Mouse (Mus musculus) cortical plate, adult 2 months (tissue): Measurements from ENCODE around the gene Gtf2h1. TPM values are rescaled to one million over a fixed set of nuclear protein-coding genes. Genes with fewer than 3 reads are reported as not detected.

ENCODE experiments used
- H3K27ac ChIP-seq: fragments of 200-500 bp; 2 replicates; pipeline ENCODE4 v1.5.1; 2012; ENCODE audit warnings: low read length, control low read depth, inconsistent platforms; ENCODE audit not compliant: insufficient read depth
- H3K4me1 ChIP-seq: fragments of 200-500 bp; 2 replicates; pipeline ENCODE4 v1.6.1; 2011; ENCODE audit warnings: low read length; ENCODE audit not compliant: control insufficient read depth, insufficient read depth
- H3K4me3 ChIP-seq: fragments of 200-500 bp; 2 replicates; pipeline ENCODE4 v1.5.1; 2011; ENCODE audit warnings: mild to moderate bottlenecking, low read length, control low read depth; ENCODE audit not compliant: insufficient read depth
- CTCF ChIP-seq: fragments of 200-500 bp; IDR thresholded peaks from 2 replicates; pipeline ENCODE4 v1.5.1; 2011; ENCODE audit warnings: mild to moderate bottlenecking, control low read depth, low read length; ENCODE audit not compliant: insufficient read depth; ENCODE audit errors: extremely low read depth
- POLR2A ChIP-seq: fragments of 200-500 bp; IDR thresholded peaks from 2 replicates; pipeline ENCODE4 v1.6.1; 2011; ENCODE audit warnings: mild to moderate bottlenecking, low read length, control low read depth; ENCODE audit not compliant: insufficient read depth; ENCODE audit errors: extremely low read depth
- polyA plus RNA-seq: library from polyadenylated mRNA; depleted of rRNA; stranded (reverse); fragments of >200 nt; gene quantifications from 2 replicates; pipeline ENCODE4 v1.2.3, GENCODE M21; 2012; rRNA removed

Gene Gtf2h1
- polyA plus RNA-seq, 1 experiment, result 30.1 TPM

DNA sequence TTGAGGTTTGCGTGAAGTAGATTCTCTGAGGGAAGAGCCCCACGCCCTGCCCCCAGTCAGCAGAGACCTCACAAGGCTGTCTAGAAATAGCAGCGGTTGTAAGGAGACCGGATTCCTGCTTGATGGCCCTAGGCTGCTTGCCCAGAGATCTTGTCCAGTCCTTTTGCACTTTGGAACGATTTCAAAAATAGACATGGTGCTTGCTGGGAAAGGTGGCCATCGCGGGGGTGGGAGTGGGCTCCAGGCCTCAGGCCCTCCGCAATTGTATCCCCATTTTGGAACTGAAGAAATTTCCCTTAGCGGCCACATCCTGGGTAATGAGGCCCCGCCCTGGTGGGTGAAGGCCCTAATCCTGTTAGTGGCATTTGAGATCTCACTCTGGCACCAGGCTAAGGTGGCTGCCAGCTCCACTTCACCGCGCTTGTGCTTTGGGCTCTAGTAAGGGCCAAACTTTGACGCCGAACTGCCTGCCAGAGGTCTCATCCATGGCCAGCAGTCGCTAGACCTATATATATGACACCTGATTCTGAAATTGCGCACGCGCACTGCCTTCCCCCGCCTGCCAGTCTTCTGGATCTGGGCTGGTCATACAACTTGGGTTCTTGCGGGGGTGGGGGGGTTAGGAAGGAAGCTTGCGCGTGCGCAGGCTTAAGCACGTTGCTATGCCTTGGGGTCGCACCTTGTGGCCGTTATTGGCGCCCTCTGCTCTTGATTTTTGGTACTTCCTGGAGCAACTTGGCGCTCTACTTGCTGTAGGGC is 50.8 kb downstream of the Gtf2h1 start:
- Histone ChIP-seq H3K4me1 (peaks cover 2% of the 10 kb centered on the region; the same call in 1 of the 2 replicates), H3K4me3 (peak overlapping the region; percentile 98), H3K27ac (peak overlapping the region; percentile 93)
- TF ChIP-seq CTCF, result no peak
- TF ChIP-seq POLR2A, result peak; percentile 41; the same call in 1 of the 2 replicates

DNA sequence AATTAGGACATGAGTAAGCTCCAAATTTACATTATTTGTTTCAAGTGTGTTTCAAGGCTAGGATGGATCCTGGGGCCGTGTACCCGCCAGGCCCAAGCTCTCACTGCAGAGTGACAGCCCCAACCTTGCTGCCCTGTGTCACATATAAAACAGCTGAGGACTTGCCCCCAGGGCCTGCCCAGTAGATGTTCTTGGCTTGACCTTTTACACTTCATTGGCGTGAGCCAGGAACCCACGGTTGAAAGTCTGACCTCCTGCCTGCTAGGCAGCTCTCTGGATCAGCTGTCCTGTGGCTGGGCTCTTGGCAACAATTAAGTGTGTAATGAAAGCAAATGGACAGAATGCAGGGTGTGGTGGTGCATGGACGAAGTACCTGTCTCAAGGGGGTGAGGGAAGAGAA is 53.4 kb downstream of the Gtf2h1 start:
- H3K27ac ChIP-seq, result no peak overlapping the region
- H3K4me3 ChIP-seq, result no peak overlapping the region
- peaks cover 2% of the 10 kb centered on the region; the same call in 1 of the 2 replicates for H3K4me1 ChIP-seq
- TF ChIP-seq POLR2A (no peak), CTCF (no peak)

DNA sequence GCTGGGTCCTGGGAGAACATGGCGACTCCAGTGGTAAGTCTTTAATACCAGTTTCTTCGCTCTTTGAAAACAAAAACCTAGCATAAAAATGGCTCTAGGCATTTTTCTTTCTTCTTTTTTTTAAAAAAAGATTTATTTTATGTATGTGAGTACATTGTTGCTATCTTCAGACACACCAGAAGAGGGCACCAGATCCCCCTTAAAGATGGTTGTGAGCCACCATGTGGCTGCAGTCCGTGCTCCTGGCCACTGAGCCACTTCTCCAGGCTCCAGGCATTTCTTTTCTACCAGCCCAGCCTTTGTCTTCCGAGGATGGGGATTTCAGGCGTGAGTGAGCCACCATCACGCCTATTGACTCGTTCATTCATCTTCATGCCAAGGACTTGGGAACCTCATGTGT is 55.1 kb downstream of the Gtf2h1 start:
- Histone ChIP-seq H3K27ac (no peak overlapping the region), H3K4me3 (no peak overlapping the region), H3K4me1 (no peaks in the 10 kb centered on the region)
- TF ChIP-seq CTCF, result no peak
- TF ChIP-seq POLR2A, result no peak

DNA sequence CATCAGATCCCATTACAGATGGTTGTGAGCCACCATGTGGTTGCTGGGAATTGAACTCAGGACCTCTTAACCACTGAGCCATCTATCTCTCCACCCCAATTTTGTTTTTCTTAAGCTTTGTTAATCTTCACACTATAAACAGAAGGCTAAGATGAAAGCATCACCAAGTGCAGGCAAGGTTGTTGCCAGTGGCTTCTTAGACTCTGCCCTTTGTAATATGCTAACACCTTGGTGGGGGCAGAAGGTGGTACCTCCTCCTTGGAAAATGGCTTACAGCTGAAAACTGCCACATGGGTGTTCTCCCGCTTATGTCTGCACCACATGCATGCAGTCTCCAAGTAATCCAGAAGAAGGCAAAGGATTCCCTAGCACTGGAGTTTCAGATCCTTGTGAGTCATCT is 56.8 kb downstream of the Gtf2h1 start:
- Histone ChIP-seq H3K4me1 (no peaks in the 10 kb centered on the region), H3K4me3 (no peak overlapping the region), H3K27ac (no peak overlapping the region)
- TF ChIP-seq CTCF, result no peak
- no peak for TF ChIP-seq POLR2A

DNA sequence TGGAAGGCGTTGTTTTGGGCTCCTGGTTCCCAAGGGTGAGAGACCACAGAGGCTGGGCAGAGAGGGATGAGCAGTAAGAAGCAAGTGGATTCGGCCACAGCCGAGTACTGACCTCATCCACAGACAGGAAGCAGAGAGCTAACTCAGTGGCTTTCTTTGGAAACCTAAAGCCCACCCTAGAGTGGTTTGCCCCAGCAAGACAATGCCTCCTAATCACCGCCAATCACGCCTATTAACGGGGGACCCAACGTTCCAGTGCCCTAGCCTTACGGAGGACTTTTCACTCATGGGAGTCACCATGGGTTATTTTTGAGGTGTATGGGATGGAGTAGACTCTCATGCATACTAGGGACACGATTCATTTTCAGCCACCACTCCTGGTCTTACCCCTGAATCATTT is 57.5 kb downstream of the Gtf2h1 start:
- H3K4me3 ChIP-seq, result no peak overlapping the region
- TF ChIP-seq POLR2A, result no peak
- TF ChIP-seq CTCF, result no peak
- no peak overlapping the region for H3K27ac ChIP-seq
- H3K4me1 ChIP-seq, result no peaks in the 10 kb centered on the region

DNA sequence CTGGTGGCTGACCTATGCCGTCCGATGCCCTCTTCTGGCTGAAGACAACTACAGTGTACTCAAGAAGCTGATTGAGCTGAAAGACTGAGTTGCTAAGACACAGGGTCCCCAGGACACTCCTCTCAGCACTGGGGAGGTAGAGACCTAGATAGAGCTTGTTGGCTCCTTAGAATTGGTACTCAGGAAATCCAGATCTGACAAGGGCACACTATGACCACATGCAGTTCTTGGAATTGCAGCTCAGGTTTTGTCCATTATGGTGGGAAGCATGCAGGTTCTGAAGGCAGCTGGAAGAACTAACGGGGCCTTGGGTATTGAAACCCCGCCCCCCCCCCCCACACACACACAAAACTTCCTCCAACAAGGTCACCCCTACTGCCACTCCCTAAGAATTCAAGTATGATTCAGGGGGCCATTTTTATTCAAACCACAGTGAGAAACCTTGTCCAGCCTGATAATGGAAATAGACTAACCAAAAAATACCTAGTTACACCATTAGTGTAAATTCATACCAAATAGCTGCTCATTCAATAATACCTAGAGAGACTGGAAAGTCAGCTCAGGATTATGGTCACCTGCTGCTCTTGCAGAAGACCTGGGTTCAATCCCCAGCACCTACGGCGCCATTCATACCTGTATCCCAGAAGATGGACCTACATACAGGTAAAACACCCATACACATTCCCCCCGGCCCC is 60.1 kb downstream of the Gtf2h1 start:
- no peak for TF ChIP-seq CTCF
- no peak overlapping the region for H3K4me3 ChIP-seq
- no peaks in the 10 kb centered on the region for H3K4me1 ChIP-seq
- no peak overlapping the region for H3K27ac ChIP-seq

DNA sequence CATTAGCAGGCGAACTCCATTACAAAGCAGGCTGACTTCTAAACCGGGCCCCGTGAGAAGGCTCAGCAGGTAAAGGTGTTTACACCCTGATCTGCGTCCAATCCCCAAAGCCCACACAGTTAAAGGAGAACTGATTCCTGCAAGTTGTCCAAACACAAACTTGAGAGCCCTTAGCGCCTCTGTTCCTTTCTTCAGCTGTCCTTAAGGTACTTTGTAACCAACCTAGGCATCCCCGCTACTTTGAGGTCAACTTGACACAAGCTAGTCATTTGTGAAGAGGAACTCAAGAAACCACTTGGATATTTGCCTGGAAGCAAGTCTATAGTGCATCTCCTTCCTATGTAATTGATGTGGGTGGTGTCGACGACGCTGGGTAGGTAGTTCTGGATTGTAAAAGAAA is 61.5 kb downstream of the Gtf2h1 start:
- H3K4me3 ChIP-seq, result no peak overlapping the region
- TF ChIP-seq CTCF (no peak), POLR2A (no peak)
- H3K27ac ChIP-seq, result no peak overlapping the region
- no peaks in the 10 kb centered on the region for H3K4me1 ChIP-seq

DNA sequence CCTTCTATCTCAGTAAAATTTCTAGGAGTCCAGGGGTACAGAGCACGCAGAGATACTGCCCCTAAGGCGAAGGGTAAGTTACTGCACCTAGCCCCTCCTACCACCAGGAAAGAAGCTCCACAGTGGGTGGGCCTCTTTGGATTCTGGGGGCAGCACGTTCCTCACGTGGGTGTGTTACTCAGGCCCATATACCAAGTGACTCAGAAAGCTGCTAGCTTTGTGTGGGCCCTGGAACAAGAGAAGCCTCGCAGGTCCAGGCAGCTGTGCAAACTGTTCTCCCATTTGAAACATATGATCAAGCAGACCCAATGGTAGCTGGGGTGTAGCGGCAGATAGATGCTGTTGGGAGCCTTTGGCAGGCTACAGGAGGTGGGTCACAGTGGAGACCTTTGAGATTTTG is 63.1 kb downstream of the Gtf2h1 start:
- no peaks in the 10 kb centered on the region for H3K4me1 ChIP-seq
- TF ChIP-seq POLR2A, result no peak
- TF ChIP-seq CTCF, result no peak
- no peak overlapping the region for H3K27ac ChIP-seq
- no peak overlapping the region for H3K4me3 ChIP-seq

DNA sequence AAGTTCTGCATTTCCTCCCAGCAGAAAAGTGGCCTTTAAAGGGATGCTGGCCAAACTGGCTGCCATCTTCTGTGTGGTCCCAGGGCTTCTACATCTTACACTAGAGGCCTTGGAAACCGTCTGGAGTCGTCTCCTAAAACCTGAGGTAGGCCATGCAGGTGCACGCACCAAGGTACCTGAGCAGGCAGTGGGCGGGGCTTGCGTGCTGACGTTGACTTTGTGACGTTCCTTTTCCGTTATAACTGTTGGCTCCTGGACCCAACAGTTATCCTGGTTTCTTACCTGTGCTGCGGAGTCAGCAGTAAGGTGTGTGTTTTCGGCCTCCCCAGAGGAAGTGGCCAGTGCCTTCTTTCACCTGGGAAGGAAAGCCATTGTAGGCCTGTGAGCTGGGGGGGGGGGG is 65.1 kb downstream of the Gtf2h1 start, which contains the start of gene Ldhc:
TSS of gene Ldhc (plus strand) at position 208 of the 400 bp plus-strand sequence.
- no peak within 1 kb of the TSS for H3K4me3 ChIP-seq
- TF ChIP-seq POLR2A, result no peak
- no peak for TF ChIP-seq CTCF
- no peak within 1 kb of the TSS for H3K27ac ChIP-seq
- no peaks in the 10 kb centered on the region for H3K4me1 ChIP-seq

DNA sequence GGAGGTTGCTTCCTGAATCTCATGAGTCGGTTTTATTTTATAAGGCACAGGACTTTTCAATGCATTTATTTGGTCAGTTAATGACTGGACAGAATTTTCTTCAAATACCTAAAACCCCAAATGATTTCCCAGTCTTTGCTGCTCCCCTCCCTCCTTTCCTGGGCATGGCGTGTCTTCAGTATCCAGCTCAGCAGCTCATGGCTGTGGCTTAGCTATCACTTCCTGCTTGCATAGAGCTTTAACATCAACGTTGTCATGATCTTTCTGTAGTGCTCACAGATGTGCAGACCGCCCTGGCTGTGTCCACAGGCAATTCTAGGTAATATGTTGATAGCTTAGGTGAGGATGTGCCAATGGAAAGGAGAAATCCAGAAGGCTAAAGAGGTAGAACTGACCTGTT is 76.1 kb downstream of the Gtf2h1 start:
- no peaks in the 10 kb centered on the region for H3K4me1 ChIP-seq
- TF ChIP-seq CTCF, result no peak
- no peak for TF ChIP-seq POLR2A
- H3K4me3 ChIP-seq, result no peak overlapping the region
- H3K27ac ChIP-seq, result no peak overlapping the region

Other genes starting within 250 kb of the Gtf2h1 start
- gene Sergef, start 156.3 kb upstream of the Gtf2h1 start, polyA plus RNA-seq, result 44.9 and 46.8 TPM in 2 replicates
- 0.09 and 0.19 TPM in 2 replicates for gene Tph1, start 123.6 kb upstream of the Gtf2h1 start, polyA plus RNA-seq
- 7.1 and 7.7 TPM in 2 replicates for gene Saal1, start 85.4 kb upstream of the Gtf2h1 start, polyA plus RNA-seq
- not detected in 2 replicates for gene Saa3, start 80.4 kb upstream of the Gtf2h1 start, polyA plus RNA-seq
- not detected in 2 replicates for gene Saa4, start 63.5 kb upstream of the Gtf2h1 start, polyA plus RNA-seq
- 0.04 TPM in 1 of 2 replicates, not detected in the other for gene Saa1, start 53.1 kb upstream of the Gtf2h1 start, polyA plus RNA-seq
- gene Saa2, start 44.3 kb upstream of the Gtf2h1 start, polyA plus RNA-seq, result not detected in 2 replicates
- gene Hps5, start within 50 bp of the Gtf2h1 start, polyA plus RNA-seq, result 16.7 and 17.1 TPM in 2 replicates
- 392 and 402 TPM in 2 replicates for gene Ldha, start 45.4 kb downstream of the Gtf2h1 start, polyA plus RNA-seq
- 0.08 TPM in 1 of 2 replicates, not detected in the other for gene Ldhc, start 65.1 kb downstream of the Gtf2h1 start, polyA plus RNA-seq
- gene Tsg101, start 123.9 kb downstream of the Gtf2h1 start, polyA plus RNA-seq, result 61.9 and 67.3 TPM in 2 replicates
- 7.1 and 7.8 TPM in 2 replicates for gene Uevld, start 162.4 kb downstream of the Gtf2h1 start, polyA plus RNA-seq
- not detected in 2 replicates for gene Gm9999, start 187.5 kb downstream of the Gtf2h1 start, polyA plus RNA-seq
- gene Spty2d1, start 212.3 kb downstream of the Gtf2h1 start, polyA plus RNA-seq, result 6.8 and 7.2 TPM in 2 replicates